Mouse (Mus musculus): ENCODE measurements around the gene Bri3.

GRCm38 (mm10) chr5:144246669-144247068 is 2.4 kb downstream of the Bri3 start:
- TF ChIP-seq CTCF (conservative IDR thresholded peaks at IDR 0.05; ENCODE audit: insufficient read depth, insufficient read length, low read depth, low read length) = no peak
- no peak for TF ChIP-seq POLR2A (IDR thresholded peaks at IDR 0.05; ENCODE audit: low read depth, low read length)
